Comparison of ENCODE assay signal across 9 mouse cellular contexts in genomic region chr7:101382378-101382777, GRCm38 (mm10). TPM values are rescaled to one million over a fixed set of nuclear protein-coding genes. Genes with fewer than 3 reads are reported as not detected.
DNase-seq lines count a peak whose midpoint lies in the region; TF ChIP-seq lines count a peak whose summit lies in the region.
"Had no signal": no experiment of that assay in that cellular context is flagged by ENCODE, and none has a peak within 500 bp of the region (broad histone marks: within the 10 kb centered on the region; RNA-seq: fewer than 3 reads in every experiment).

No protein-coding gene starts in this region.

- intact Hi-C loops in left cerebral cortex, adult 2 months (cut with DNase I) = no loop called here
- intact Hi-C loops in gastrocnemius, postnatal 14 days (cut with DNase I; ENCODE audit: low total_unique reads) = loop anchor here (5.0 kb wide), 1 partner anchor 310 kb away; no protein-coding TSS in a partner anchor

- DNase-seq in left cerebral cortex, adult 2 months (ENCODE audit: extremely low spot score in 1 of 2, low spot score in 2 of 2) = no peak
- no peak for DNase-seq in left cerebral cortex, adult 11 months (ENCODE audit: low spot score)
- DNase-seq in Muller cell, postnatal 12 days (ENCODE audit: inconsistent ontology term) = peak; percentile 25
- DNase-seq in gastrocnemius, postnatal 14 days = peak; percentile 48
- no peak for DNase-seq in cerebellum, adult 8-10 months
- DNase-seq in thymus, postnatal 36 days = no peak

- H3K27ac ChIP-seq in left cerebral cortex, adult 2 months = no peak overlapping the region
- H3K27ac ChIP-seq: embryonic facial prominence, embryonic 12.5 days had no signal

- peaks cover 99% of the 10 kb centered on the region for H3K4me1 ChIP-seq in megakaryocyte, embryonic 14.5 days

- no peaks in the 10 kb centered on the region for H3K27me3 ChIP-seq in megakaryocyte, embryonic 14.5 days (replicated peaks)
- H3K27me3 ChIP-seq: embryonic facial prominence, embryonic 12.5 days had no signal

- TF ChIP-seq CTCF in left cerebral cortex, adult 2 months (IDR thresholded peaks at IDR 0.05) = peak; percentile 17

- H3K9me3 ChIP-seq in megakaryocyte, embryonic 14.5 days = no peaks in the 10 kb centered on the region
- H3K9me3 ChIP-seq: embryonic facial prominence, embryonic 12.5 days had no signal

- H3K36me3 ChIP-seq in megakaryocyte, embryonic 14.5 days (replicated peaks; ENCODE audit: low read length) = peaks cover 98% of the 10 kb centered on the region
- H3K36me3 ChIP-seq: embryonic facial prominence, embryonic 12.5 days had no signal

- no peak overlapping the region for H3K4me3 ChIP-seq in left cerebral cortex, adult 2 months
- peak overlapping the region; percentile 85 for H3K4me3 ChIP-seq in megakaryocyte, embryonic 14.5 days (replicated peaks)
- H3K4me3 ChIP-seq: embryonic facial prominence, embryonic 12.5 days had no signal

RNA-seq across cellular contexts. Expression of gene Gm45837, which starts 28.3 kb away (rescaled TPM):
- 1 to 10 TPM; 1.6 to 3.4 TPM for total RNA-seq in left cerebral cortex, adult 2 months (2021)
- total RNA-seq in gastrocnemius, postnatal 14 days (2021) = 1 to 10 TPM; 2.3 to 6.4 TPM
- polyA plus RNA-seq in megakaryocyte, embryonic 14.5 days (2012; ENCODE audit: insufficient read depth, low replicate concordance) = 1.4 TPM in 1 of 2 replicates, not detected in the other
- polyA plus RNA-seq: embryonic facial prominence, embryonic 12.5 days; large intestine, adult 2 months had no signal

RNA-seq across cellular contexts. Expression of gene Arap1, which starts 34.5 kb away (rescaled TPM):
- 10 to 100 TPM; 16.6 to 22.1 TPM for total RNA-seq in left cerebral cortex, adult 2 months (2021)
- total RNA-seq in gastrocnemius, postnatal 14 days (2021) = 10 to 100 TPM; 19.5 to 21.0 TPM
- 143 and 148 TPM in 2 replicates for polyA plus RNA-seq in megakaryocyte, embryonic 14.5 days (2012; ENCODE audit: insufficient read depth, low replicate concordance)

RNA-seq across cellular contexts. Expression of gene Pde2a, which starts 39.1 kb away (rescaled TPM):
- total RNA-seq in left cerebral cortex, adult 2 months (2021) = 100 to 1,000 TPM; 372 to 375 TPM
- 10 to 100 TPM; 35.1 to 37.3 TPM for total RNA-seq in gastrocnemius, postnatal 14 days (2021)
- polyA plus RNA-seq in megakaryocyte, embryonic 14.5 days (2012; ENCODE audit: insufficient read depth, low replicate concordance) = 0.54 and 0.63 TPM in 2 replicates

Comparison
In these comparisons a context has a peak if more than half of its experiments do, and no peak if none do; other contexts are left out.
1. DNase-seq: peak in Muller cell, postnatal 12 days (single experiment) and gastrocnemius, postnatal 14 days (single experiment); none in left cerebral cortex, adult 2 months (0 of 2), left cerebral cortex, adult 11 months (single experiment), cerebellum, adult 8-10 months (single experiment) and thymus, postnatal 36 days (0 of 2).
2. RNA of gene Pde2a, which starts 39.1 kb away (total RNA-seq): 372 to 375 TPM in left cerebral cortex, adult 2 months; 35.1 to 37.3 TPM in gastrocnemius, postnatal 14 days; every median in the first group is over 4 times any median in the second.